8 mouse cellular contexts compared by ENCODE assay signal in genomic region chr9:108824755-108825413, GRCm38 (mm10). TPM values are rescaled to one million over a fixed set of nuclear protein-coding genes. Genes with fewer than 3 reads are reported as not detected.
DNase-seq lines count a peak whose midpoint lies in the region; ATAC-seq and TF ChIP-seq lines count a peak whose summit lies in the region.
"Had no signal": no experiment of that assay in that cellular context is flagged by ENCODE, and none has a peak within 500 bp of the region (broad histone marks: within the 10 kb centered on the region; RNA-seq: fewer than 3 reads in every experiment).

No protein-coding gene starts in this region.

- DNase-seq in brain, embryonic 18.5 days (ENCODE audit: low read depth, low spot score): peak; percentile 95
- DNase-seq in embryo, embryonic 10 days (ENCODE audit: low spot score): peak; percentile 84
- peak; percentile 97 for DNase-seq in left cerebral cortex, postnatal 4 days
- peak; percentile 87 for DNase-seq in right cerebral cortex, postnatal 4 days
- DNase-seq in thymus, postnatal 10 days (ENCODE audit: low spot score in 2 of 2): no peak
- DNase-seq in heart, adult 2 months: no peak

- H3K27ac ChIP-seq in hindbrain, embryonic 13.5 days: peak overlapping the region; percentile 92
- H3K27ac ChIP-seq in heart, adult 2 months: no peak overlapping the region
- H3K27ac ChIP-seq: liver, embryonic 13.5 days had no signal

- no peaks in the 10 kb centered on the region for H3K79me2 ChIP-seq in heart, adult 2 months (replicated peaks; ENCODE audit: control insufficient read depth, insufficient read depth, low read length)

- peak overlapping the region; percentile 95 for H3K4me2 ChIP-seq in hindbrain, embryonic 13.5 days

- H3K36me3 ChIP-seq in hindbrain, embryonic 13.5 days: peaks cover 26% of the 10 kb centered on the region
- no peaks in the 10 kb centered on the region for H3K36me3 ChIP-seq in heart, adult 2 months (ENCODE audit: control insufficient read depth, insufficient read depth, low read length)
- H3K36me3 ChIP-seq: liver, embryonic 13.5 days had no signal

- peak; percentile 92 for ATAC-seq in hindbrain, embryonic 13.5 days (ENCODE audit: low FRiP score)

- WGBS in hindbrain, embryonic 13.5 days: under 1% methylated on average over 31 of the region's 31 CpGs
- 2% methylated on average over 31 of the region's 31 CpGs for WGBS in heart, adult 2 months

- TF ChIP-seq EP300 in heart, adult 2 months (IDR thresholded peaks at IDR 0.05; ENCODE audit: insufficient read depth, low read depth, low read length): no peak

- no peak for TF ChIP-seq POLR2A in heart, adult 2 months (IDR thresholded peaks at IDR 0.05; ENCODE audit: insufficient read depth, low read depth, low read length)

- H3K9me3 ChIP-seq in hindbrain, embryonic 13.5 days: no peaks in the 10 kb centered on the region
- H3K9me3 ChIP-seq: liver, embryonic 13.5 days had no signal

- peak overlapping the region; percentile 79 for H3K4me3 ChIP-seq in hindbrain, embryonic 13.5 days
- H3K4me3 ChIP-seq in heart, adult 2 months: no peak overlapping the region

- no peak for TF ChIP-seq CTCF in heart, adult 2 months (IDR thresholded peaks at IDR 0.05)

- H3K4me1 ChIP-seq in hindbrain, embryonic 13.5 days (replicated peaks): peaks cover 45% of the 10 kb centered on the region
- no peaks in the 10 kb centered on the region for H3K4me1 ChIP-seq in heart, adult 2 months (ENCODE audit: control insufficient read depth, insufficient read depth, low read length)

- H3K9ac ChIP-seq in hindbrain, embryonic 13.5 days: peak overlapping the region; percentile 95
- H3K9ac ChIP-seq in heart, adult 2 months (ENCODE audit: low read depth, low read length): no peak overlapping the region
- H3K9ac ChIP-seq: liver, embryonic 13.5 days had no signal

- peaks cover 40% of the 10 kb centered on the region for H3K27me3 ChIP-seq in hindbrain, embryonic 13.5 days
- peaks cover 17% of the 10 kb centered on the region for H3K27me3 ChIP-seq in heart, adult 2 months (ENCODE audit: control insufficient read depth, insufficient read depth, low read length)

- intact Hi-C loops in left cerebral cortex, postnatal 4 days (cut with DNase I): no loop called here
- intact Hi-C loops in heart, adult 2 months (cut with DNase I): no loop called here

RNA-seq across cellular contexts. Expression of gene Celsr3, which starts 1.2 kb away (rescaled TPM):
- polyA plus RNA-seq in hindbrain, embryonic 13.5 days (2015; fragmentation: Nextera tagmentation; extraction: Ambion mirVana): 13.8 and 14.3 TPM in 2 replicates
- total RNA-seq in left cerebral cortex, postnatal 4 days (2021): 100 to 1,000 TPM; 103 to 112 TPM
- under 1 TPM; 0.02 to 0.03 TPM for total RNA-seq in heart, adult 2 months (2021)
- 0.06 and 0.41 TPM in 2 replicates for polyA plus RNA-seq in heart, adult 2 months (2012; rRNA removed)

RNA-seq across cellular contexts. Expression of gene Nckipsd, which starts 16.7 kb away (rescaled TPM):
- polyA plus RNA-seq in hindbrain, embryonic 13.5 days (2015; fragmentation: Nextera tagmentation; extraction: Ambion mirVana): 25.9 and 30.7 TPM in 2 replicates
- total RNA-seq in left cerebral cortex, postnatal 4 days (2021): 10 to 100 TPM; 28.9 to 35.9 TPM
- total RNA-seq in heart, adult 2 months (2021): 1 to 10 TPM; 7.8 to 8.9 TPM
- 16.8 and 19.6 TPM in 2 replicates for polyA plus RNA-seq in heart, adult 2 months (2012; rRNA removed)

RNA-seq across cellular contexts. Expression of gene Slc26a6, which starts 28.2 kb away (rescaled TPM):
- 15.1 and 16.1 TPM in 2 replicates for polyA plus RNA-seq in hindbrain, embryonic 13.5 days (2015; fragmentation: Nextera tagmentation; extraction: Ambion mirVana)
- 10 to 100 TPM; 22.8 to 27.4 TPM for total RNA-seq in left cerebral cortex, postnatal 4 days (2021)
- 10 to 100 TPM; 20.8 to 24.3 TPM for total RNA-seq in heart, adult 2 months (2021)
- polyA plus RNA-seq in heart, adult 2 months (2012; rRNA removed): 34.5 and 47.8 TPM in 2 replicates

RNA-seq across cellular contexts. Expression of gene Ip6k2, which starts 41.3 kb away (rescaled TPM):
- 222 and 228 TPM in 2 replicates for polyA plus RNA-seq in hindbrain, embryonic 13.5 days (2015; fragmentation: Nextera tagmentation; extraction: Ambion mirVana)
- total RNA-seq in left cerebral cortex, postnatal 4 days (2021): 100 to 1,000 TPM; 188 to 206 TPM
- total RNA-seq in heart, adult 2 months (2021): 10 to 100 TPM; 19.2 to 20.6 TPM
- 22.3 and 25.7 TPM in 2 replicates for polyA plus RNA-seq in heart, adult 2 months (2012; rRNA removed)

Comparison
In these comparisons a context has a peak if more than half of its experiments do, and no peak if none do; other contexts are left out.
1. DNase-seq: peak in brain, embryonic 18.5 days (single experiment), embryo, embryonic 10 days (single experiment), left cerebral cortex, postnatal 4 days (single experiment) and right cerebral cortex, postnatal 4 days (single experiment); none in thymus, postnatal 10 days (0 of 2) and heart, adult 2 months (0 of 2).
2. RNA of gene Celsr3, which starts 1.2 kb away (total RNA-seq): 103 to 112 TPM in left cerebral cortex, postnatal 4 days; 0.02 to 0.03 TPM in heart, adult 2 months; every median in the first group is over 100 times any median in the second.